Mouse (Mus musculus) layer of hippocampus, adult 9-10 months (tissue): ENCODE results near the gene Dek.

Source experiments
- DNase-seq: peaks from one replicate; pipeline ENCODE4 v3.0.0; 2022; ENCODE audit warnings: low spot score

The Dek gene

GRCm38 (mm10) chr13:47105711-47106579 lies at the start of gene Dek:
Gene Dek, minus strand, starts transcription at chr13:47106201.
- DNase-seq, result peak; percentile 40

DNA sequence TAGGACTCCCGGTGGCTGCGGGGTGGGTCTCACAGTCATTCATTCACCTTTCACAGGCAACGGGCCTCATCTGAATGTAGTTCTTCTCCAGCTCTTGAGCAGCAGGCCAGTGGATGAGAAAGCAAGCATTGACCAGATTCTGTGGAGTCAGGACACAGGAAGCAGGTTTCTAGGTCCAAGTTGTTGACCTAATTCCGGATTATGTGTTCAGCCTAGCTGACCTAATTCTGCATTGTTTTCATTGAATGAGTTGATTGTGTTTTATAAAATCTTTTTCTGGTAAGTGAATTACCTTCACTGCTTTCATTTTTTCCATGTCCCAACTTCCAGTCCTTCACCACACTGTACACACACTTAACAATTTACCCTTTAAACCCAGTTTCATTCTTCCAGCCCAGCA lies 48.9 kb upstream of the Dek start:
- DNase-seq, result no peak

DNA sequence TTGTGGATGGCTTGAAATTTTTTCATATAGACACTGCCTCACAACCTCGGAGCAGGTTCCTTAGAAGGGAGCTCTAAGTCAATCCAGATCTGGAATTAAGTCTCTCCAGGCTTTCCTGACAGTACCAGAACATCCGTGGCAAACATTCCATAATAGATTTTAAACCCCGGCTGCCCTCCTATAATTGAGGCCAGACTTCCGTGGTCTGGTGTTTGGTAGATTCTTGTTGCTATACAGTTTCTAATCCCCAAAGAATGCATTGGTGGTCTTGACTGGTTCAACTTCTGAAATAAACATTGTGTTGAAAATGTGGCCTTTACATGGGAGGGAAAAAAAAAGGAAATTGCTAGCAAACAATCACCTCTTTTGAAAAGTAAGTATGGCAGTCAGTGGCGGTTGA lies 47.2 kb upstream of the Dek start:
- DNase-seq, result no peak

DNA sequence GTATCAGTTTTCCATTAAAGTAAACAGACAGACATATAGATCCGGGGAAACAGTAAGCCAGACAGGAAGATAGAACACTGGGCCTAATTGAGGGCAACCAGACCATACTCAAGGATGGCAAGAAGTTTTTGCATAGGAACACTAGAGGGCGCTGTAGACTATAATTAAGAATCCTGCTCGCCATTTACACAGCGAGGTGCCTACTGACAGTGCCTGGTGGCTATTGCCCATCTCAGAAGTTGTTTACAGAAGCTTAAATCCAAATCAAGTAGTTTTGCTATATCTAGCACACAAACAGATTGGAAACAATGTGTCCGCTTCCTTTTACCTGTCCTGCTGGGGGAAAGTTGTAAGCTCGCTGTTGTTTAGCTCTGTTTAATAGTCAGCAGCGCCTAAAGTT lies 46.4 kb upstream of the Dek start:
- peak; percentile 67 for DNase-seq

- peak; percentile 29 for DNase-seq
These were observed 45.1 kb upstream of the Dek start for GRCm38 (mm10) chr13:47151060-47151459.

DNA sequence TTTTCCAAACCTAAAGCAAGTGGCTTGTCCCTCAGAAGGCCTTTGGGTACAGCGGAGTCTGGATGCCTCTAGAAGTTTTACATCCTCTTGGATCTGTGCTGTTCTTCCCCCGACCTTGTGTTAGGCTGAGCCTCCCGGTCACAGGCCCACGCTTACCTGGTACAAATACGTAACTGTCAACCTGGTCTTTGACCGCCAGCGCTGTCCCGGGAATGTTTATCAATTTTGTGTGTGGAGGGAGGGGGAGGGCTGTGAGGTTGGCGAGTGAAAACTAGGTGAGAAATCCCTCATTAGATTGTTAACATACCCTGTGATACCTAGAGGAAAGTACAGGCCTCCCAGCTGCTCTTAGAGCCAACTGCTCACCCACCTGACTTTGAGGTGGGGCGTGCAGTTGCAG lies 44.0 kb upstream of the Dek start:
- no peak for DNase-seq

- no peak for DNase-seq
These were observed 42.6 kb upstream of the Dek start for GRCm38 (mm10) chr13:47148573-47148972.

DNA sequence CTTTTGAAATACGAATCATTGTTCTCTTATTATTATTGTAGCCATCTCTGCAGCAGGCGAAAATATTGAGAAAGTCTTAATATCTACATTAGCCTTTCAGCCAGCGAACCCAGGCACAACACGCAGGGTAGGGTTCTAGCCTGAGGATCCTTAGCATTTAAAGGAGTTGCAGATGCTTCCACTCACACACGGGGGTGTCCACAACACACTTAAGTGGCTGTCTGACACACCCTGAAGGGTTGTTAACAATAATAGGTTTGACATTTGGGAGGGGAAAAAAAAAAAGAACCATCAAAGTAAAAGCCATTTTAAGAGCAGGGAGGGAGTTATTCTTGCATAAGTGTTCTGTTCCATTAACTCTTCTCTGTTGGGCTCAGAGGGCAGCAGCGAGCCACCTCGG lies 40.4 kb upstream of the Dek start:
- no peak for DNase-seq

DNA sequence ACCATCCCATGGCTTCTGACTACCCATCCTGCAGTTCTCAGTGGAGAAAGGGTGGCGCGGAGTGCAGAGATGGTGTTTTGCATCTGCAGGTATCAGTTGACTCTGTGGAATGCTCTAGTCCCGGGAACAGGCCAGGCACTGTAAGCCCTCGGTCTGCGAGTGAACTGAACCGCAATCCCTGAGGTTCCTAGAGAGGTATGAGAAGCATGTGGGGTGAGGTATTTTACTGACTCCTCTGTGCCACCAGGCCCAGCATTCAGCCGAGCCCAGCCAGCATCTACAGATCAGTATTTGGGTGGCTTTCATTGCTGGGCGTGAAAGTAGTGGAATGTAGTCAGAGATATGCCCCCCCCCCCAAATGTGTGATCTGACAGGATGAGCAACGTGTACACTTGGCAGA lies 39.9 kb upstream of the Dek start:
- DNase-seq, result no peak

DNA sequence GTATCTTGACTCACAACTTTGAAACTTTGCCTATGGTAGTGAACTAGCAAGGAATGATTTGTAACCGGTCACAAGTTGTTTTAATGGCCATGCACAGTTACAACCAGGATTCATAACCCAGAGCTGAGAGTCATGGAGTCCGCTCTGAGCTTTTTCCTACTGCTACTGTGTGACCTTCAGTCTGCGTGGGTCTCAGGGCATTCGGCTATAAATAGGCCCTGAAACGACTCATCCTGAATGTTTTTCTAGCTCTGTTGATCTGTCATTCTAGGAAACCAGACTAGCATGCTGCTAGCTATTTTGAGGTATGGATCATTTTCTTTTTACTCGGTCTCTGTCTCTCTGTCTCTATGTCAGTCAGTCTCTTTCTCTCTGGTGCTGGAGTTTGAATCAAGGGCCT lies 36.8 kb upstream of the Dek start:
- DNase-seq, result no peak

DNA sequence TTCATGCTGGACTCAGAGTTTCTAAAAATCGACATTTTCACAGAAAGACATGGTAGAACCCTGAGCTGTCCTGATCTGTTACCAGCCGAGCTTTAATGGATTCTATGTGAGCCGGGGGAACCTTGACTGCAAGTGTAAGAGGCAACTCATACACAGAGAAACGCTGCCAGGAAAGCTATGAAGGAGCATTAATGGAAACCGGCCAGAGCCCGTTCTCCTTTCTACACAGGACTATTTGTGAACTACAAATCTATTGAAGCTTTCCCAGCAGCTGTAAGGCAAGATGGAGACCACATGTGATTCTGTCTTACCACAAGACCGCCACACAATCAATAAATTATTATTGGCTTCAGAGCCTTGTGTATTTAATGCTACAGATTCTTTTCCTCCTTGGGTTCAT lies 29.7 kb upstream of the Dek start:
- DNase-seq, result no peak

DNA sequence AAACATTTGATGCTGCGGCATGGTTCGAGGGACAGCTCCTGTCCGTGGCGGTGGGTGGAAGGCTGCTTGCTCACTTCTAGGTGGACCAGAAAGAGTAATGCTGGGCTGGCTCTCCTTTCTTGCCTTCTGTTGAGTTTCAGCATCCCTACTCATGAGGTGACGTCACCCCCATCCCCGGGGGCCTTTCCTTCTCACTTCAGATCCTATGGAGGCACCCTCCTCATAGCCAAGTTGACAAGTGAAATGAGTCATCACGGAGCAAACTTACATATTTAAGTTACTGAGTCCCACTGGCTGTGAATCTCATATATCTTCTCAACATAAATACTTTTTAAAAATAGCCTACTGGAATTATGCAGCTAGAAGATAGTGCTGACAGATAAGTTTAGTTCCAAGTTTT lies 28.8 kb upstream of the Dek start:
- DNase-seq, result no peak

DNA sequence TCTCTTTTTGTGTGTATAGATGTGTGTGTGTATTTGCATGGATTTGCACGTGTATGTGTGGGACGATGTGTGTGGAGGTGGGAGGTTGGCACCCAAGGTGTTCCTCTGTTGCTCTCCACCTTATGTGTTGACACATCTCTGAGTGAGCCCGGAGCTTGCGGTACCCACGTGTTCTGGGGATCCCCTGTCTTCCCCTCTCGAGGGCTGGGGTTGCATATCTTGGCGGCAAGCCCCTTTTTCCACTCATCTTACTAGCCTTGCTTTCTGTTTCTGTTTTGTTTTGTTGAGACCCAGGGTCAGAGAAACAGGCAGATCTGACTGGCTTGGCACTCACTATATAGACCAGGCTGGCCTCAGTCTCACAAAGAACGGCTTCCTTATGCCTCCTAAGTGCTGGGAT lies 27.1 kb upstream of the Dek start:
- no peak for DNase-seq

- no peak for DNase-seq
These were observed 23.1 kb upstream of the Dek start for GRCm38 (mm10) chr13:47129090-47129489.

DNA sequence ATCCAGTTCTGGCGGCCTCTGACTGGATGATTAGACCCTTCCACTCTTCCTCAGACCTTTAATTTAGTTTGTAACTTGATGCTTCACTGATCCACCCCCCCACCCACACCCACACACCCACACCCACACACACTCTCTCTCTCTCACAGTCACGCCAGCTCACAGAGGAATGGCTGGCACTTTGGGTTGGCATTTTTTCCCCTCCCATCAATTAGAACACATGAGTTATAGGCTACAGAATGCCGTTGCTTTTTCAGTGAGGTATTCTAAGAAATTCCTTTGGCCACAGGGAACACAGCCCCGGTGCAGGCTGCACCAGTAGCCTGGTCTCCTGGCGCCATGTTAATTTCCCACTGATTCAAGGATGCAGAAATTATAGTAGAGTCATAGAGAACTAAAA lies 19.6 kb upstream of the Dek start:
- no peak for DNase-seq

GRCm38 (mm10) chr13:47124986-47125385 lies 19.0 kb upstream of the Dek start:
- no peak for DNase-seq

- DNase-seq, result no peak
These were observed 18.4 kb upstream of the Dek start for GRCm38 (mm10) chr13:47124449-47124848.

DNA sequence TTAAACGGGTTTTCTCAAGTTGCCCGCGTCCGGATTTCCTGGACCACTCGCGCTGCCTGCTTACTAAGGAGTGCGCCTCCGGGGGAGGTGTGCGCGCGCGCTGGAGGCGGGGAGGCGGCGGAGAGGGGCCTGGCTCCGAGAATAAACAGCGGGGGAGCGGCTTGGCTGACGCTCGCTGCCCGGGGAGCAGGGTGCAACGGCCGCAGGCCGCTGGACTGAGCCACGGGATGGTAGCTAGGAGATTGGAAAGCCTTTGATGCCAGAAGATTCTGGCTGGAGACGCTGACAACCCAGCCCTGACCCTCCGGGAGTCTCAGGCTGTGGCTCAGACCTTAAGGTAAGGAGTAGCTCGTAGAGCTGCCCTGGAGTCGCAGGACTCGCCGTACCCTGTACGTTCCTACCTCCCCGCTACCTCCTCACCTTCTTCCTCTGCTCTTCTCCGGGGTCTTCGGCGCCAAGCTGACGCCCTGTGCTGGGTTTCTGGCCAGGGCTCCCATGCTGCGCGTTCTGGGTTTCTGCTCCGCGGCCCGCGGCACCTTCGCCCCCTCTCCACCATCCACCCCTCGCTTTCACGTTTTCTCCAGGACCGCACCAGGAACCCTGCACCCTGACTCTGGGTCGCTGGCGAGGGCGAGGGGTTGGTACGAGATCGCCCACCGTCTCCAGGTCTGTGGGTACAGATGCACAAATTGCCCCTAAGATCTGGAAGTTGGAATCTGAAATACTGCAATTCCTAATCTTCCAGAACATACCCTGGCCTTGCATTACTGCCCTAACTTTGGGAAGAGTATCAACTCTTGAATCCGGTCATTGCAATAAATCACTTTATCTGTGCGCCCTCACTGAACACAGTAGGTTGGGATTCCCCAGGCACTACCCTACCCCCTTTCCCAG lies 16.8 kb upstream of the Dek start, which contains the start of gene Rnf144b:
Gene Rnf144b, plus strand, starts transcription at position 120 of the 894 bp plus-strand sequence.
- no peak for DNase-seq

DNA sequence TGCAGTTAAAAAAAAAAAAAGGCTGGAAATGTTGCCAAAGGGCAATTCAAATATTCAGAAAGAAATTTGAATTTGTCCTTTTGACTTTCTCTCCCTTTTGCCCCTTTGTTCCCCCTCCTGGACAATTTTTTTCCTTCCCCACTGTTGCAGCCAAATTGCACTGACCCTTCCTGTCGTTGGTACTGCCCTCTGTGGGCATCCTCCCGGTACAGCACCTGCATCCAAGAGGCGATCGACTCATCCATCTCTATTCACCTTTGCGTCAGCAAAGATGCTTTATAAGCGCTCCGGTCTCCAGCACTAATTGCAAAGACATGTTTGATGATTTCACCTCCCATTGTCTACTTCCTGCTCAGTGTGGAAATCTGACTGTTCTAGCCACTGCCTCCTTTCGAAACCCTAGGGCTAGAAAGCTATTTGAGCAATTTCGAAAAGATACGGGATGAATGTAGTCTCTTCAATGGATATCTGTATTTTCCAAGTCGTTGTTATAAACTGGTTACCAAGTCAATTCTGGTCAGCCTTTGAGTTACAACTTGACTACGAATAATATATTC lies 15.4 kb upstream of the Dek start:
- no peak for DNase-seq

DNA sequence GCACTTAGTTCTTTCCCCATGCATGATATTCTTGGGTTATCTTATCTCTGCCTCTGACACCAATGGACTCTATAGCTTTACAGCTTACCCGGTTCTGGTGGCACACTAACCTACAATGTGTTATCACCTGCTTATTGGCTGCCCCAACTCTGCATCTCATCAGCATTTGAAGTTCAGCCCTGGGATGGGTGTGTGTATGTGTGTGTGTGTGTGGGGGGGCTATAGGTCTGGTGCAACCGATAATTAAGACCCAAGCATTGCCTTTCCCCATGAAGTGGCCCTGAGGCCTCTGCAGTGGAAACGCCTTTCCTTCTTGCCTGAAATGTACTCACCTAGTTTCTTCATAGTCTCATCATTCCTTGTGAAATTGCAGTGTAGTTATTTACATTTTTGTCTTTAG lies 10.0 kb upstream of the Dek start:
- DNase-seq, result no peak

- DNase-seq, result no peak
These were observed 6.9 kb upstream of the Dek start for GRCm38 (mm10) chr13:47112924-47113323.

DNA sequence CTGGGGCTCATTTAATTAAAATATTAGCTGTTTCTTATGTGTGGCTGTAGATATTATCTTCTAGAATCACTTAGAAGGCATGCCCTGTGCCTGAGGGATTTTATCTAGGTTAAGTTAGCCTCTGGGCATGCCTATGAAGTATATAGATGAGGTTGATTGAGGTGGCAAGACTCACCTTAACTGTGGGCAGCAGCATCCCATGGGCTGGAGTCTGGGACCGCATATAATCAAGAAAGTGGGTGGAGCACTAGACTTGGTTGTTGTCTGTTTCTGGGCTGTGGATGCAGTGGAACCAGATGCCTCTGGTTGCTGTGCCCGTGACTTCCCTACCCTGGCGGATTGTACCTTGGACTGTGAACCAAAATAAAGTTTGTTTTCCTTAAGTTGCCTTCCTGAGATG lies 6.1 kb upstream of the Dek start:
- DNase-seq, result no peak

GRCm38 (mm10) chr13:47111185-47111584 lies 5.2 kb upstream of the Dek start:
- no peak for DNase-seq
